Mouse (Mus musculus) kidney, postnatal 14 days (tissue): ENCODE measurements around the gene Rpl26.
"Not testable (repeated sequence)": the region's sequence is repeated elsewhere in the genome, so short reads cannot be mapped to it uniquely, and the experiment has no call there.

ENCODE experiments used
- DNase-seq: peaks from one replicate; pipeline ENCODE4 v3.0.0; 2022; ENCODE audit warnings: mixed read lengths

Rpl26 gene

GRCm38 (mm10) chr11:68924749-68925148, 23.4 kb downstream of the Rpl26 start:
- no peak for DNase-seq

GRCm38 (mm10) chr11:68926981-68927380, 25.6 kb downstream of the Rpl26 start, which contains the start of gene Odf4:
Gene Odf4 (minus strand): TSS chr11:68927081.
- no peak for DNase-seq

DNA sequence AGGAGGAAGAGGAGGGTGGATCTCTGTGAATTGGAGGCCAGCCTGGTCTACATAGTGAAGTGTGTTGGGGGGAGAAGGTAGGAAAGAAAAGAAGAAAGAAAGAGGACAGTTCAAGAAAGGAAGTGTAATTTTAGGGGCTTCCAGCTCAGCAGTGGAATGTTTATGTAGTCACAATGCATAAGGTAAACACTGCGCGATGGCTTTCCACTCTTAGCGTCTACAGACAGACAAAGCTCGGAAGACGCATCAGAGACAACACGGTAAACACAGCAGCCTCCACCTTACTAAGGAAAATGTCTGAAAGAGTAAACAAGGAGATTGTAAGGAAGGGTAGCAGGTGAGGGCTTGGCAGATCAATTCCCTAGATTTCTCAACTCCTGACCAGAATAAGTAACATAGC, 28.6 kb downstream of the Rpl26 start:
- no peak for DNase-seq

- DNase-seq, result no peak
These were observed 32.6 kb downstream of the Rpl26 start for GRCm38 (mm10) chr11:68933885-68934507.

GRCm38 (mm10) chr11:68936951-68937350, 35.6 kb downstream of the Rpl26 start:
- DNase-seq, result not testable (repeated sequence)

GRCm38 (mm10) chr11:68939451-68940304, 38.3 kb downstream of the Rpl26 start:
- peak; percentile 94 for DNase-seq

GRCm38 (mm10) chr11:68940516-68940915, 39.1 kb downstream of the Rpl26 start:
- DNase-seq, result peak; percentile 85

- DNase-seq, result no peak
These were observed 41.3 kb downstream of the Rpl26 start for GRCm38 (mm10) chr11:68942731-68943130.

GRCm38 (mm10) chr11:68945245-68945644, 43.9 kb downstream of the Rpl26 start:
- DNase-seq, result no peak

- DNase-seq, result no peak
These were observed 44.6 kb downstream of the Rpl26 start for GRCm38 (mm10) chr11:68946001-68946400.

DNA sequence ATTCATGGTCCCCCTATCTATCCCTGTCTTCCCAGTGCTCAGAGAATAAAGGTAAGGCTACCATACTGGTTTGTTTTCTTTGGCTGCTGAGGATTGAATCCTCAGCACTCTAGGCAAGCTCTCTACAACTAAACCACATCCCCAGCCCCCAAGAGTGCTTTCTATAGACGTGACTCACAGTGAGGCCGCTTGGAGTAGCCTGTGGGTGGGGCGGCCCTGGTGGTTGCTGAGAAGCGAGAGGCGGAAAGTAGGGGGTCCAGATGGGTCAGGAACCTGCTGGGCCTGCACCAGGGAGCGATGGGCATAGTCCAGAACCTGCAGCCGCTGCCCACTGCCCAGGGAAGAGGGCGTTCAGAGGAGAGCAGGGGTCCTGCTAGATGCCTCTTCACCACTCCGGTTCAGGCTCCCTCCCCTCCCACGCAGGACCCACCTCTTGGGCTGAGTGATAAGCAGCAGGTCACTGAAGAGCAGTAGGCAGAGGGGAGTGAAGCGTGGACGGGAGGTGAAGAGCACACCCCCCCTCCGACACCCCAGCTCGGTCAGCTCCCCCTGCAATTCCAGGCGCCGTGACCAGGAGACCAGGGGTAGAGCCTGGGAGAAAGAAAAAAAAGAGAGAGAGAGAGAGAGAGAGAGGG, 45.5 kb downstream of the Rpl26 start:
- no peak for DNase-seq

DNA sequence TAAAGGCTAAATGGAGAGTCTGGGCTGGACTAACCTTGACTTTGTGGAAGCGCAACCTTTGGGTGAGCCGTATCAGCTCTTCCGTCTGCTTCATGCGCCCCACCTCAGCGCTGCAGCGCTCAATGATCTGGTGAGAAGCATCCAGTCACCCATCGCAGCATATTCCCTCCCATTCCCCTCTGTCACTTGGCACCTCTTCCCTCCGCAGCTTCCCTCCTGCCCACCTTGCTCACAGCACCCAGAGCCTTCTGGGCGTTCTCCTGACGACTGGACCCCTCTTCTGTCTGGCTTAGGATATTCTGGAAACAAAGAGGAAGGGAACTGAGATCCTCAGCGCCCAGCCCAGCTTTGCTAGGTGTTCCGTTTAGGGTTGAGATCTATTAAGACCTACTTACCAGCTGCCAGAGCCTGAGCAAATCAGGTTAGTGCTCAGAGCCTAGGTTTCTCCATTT, 46.2 kb downstream of the Rpl26 start:
- DNase-seq, result no peak

GRCm38 (mm10) chr11:68953903-68954302, 52.5 kb downstream of the Rpl26 start:
- DNase-seq, result no peak

DNA sequence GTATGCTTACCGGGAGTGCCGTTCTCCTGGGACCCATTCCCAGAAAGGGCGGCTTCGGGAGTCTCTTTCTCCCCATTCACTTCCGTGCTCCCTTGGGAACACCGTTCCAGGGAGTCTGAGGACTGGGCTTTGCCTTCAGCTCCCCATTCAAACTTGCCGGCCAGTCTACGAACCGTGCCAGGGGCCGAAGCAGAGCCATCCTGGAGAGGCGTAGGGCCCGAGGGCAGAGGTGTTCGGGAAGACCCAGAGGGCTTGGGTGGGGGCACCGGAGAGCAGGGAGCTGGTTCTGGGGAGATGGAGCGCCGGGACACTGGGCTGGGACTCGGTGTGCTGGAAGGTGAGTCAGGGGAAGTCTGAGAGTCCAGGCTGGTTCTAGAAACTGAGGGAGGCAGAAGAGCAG, 53.0 kb downstream of the Rpl26 start:
- no peak for DNase-seq

DNA sequence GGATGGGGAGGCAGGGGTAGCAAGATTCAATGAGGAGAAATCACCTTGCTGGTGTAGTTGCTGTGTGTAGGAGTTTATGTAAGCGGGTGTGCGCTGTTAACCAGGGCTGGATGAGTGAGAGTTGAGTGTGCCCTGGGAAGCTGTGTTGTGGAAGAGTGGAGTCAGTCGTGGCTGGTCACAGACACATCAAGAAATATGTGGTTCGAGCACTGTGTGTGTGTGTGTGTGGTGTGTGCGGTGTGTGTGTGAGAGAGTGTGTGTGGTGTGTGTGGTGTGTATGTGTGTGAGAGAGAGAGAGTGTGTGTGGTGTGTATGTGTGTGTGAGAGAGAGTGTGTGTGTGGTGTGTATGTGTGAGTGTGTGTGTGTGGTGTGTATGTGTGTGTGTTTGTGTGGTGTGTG, 54.1 kb downstream of the Rpl26 start:
- DNase-seq, result no peak

DNA sequence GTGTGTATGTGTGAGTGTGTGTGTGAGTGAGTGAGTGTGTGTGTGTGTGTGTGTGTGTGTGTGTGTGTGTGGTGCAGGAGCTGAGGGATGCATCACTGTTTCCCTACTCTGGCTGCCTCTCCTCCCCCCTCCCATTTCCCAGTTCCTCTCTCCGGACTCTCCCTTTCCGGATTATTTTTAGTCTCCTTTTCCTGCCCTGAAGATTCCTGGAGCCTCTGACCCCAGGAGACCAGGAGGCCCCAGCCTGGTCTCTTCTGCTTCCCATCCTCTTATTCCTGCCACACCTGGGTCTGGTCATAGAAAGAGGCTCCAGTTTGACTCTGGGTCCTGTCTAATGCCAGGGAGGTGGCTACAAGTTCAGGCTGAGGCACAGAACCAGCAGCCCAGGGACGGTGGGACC, 54.7 kb downstream of the Rpl26 start:
- DNase-seq, result peak; percentile 63
